Comparison of ENCODE assay signal across 8 mouse cellular contexts in genomic region chr10:99265011-99265694, GRCm38 (mm10). TPM values are rescaled to one million over a fixed set of nuclear protein-coding genes. Genes with fewer than 3 reads are reported as not detected.
DNase-seq lines count a peak whose midpoint lies in the region; ATAC-seq and TF ChIP-seq lines count a peak whose summit lies in the region.

No protein-coding gene starts in this region.

- TF ChIP-seq CTCF in gastrocnemius, adult 2 months (IDR thresholded peaks at IDR 0.05): no peak
- no peak for TF ChIP-seq CTCF in kidney, postnatal 0 days (IDR thresholded peaks at IDR 0.05; ENCODE audit: low read depth)

- 3% methylated on average over 7 of the region's 7 CpGs for WGBS in heart, embryonic 10.5 days
- WGBS in kidney, postnatal 0 days: 8% methylated on average over 7 of the region's 7 CpGs
- 5% methylated on average over 7 of the region's 7 CpGs for WGBS in macrophage (ENCODE audit: missing documents)

- H3K4me3 ChIP-seq in gastrocnemius, adult 2 months: peak overlapping the region; percentile 86
- peak overlapping the region; percentile 93 for H3K4me3 ChIP-seq in heart, embryonic 10.5 days
- H3K4me3 ChIP-seq in kidney, postnatal 0 days (replicated peaks; ENCODE audit: low read depth, low read length): peak overlapping the region; percentile 94
- H3K4me3 ChIP-seq in macrophage (ENCODE audit: inconsistent target): peak overlapping the region; percentile 98

- H3K4me2 ChIP-seq in kidney, postnatal 0 days (ENCODE audit: low read length): peak overlapping the region; percentile 57

- H3K9ac ChIP-seq in kidney, postnatal 0 days (ENCODE audit: low read depth, low read length): peak overlapping the region; percentile 96

- no peak for ATAC-seq in kidney, postnatal 0 days (replicated peaks; ENCODE audit: low FRiP score, low read depth)

- intact Hi-C loops in gastrocnemius, adult 2 months (cut with DNase I): no loop called here

- DNase-seq in gastrocnemius, adult 2 months: peak; percentile 33
- DNase-seq in gastrocnemius, postnatal 4 days (ENCODE audit: low spot score in 2 of 2): no peak
- DNase-seq in ZHBTc4 (ENCODE audit: low read depth, low spot score): peak; percentile 81
- DNase-seq in heart, embryonic 10.5 days (ENCODE audit: low spot score): no peak
- DNase-seq in kidney, postnatal 0 days (ENCODE audit: low spot score): peak; percentile 82
- DNase-seq in urinary bladder, adult 18-20 months (ENCODE audit: low spot score in 2 of 2): no peak
- no peak for DNase-seq in testis, postnatal 10 days (ENCODE audit: low spot score)

- peaks cover 28% of the 10 kb centered on the region for H3K4me1 ChIP-seq in heart, embryonic 10.5 days
- H3K4me1 ChIP-seq in kidney, postnatal 0 days (replicated peaks; ENCODE audit: insufficient read depth, low read length): peaks cover 14% of the 10 kb centered on the region; the same call in 1 of the 2 replicates

- no peaks in the 10 kb centered on the region for H3K27me3 ChIP-seq in heart, embryonic 10.5 days (ENCODE audit: insufficient read depth, poor library complexity, severe bottlenecking)
- no peaks in the 10 kb centered on the region for H3K27me3 ChIP-seq in kidney, postnatal 0 days (ENCODE audit: insufficient read depth, low read length)

- peaks cover 51% of the 10 kb centered on the region for H3K79me2 ChIP-seq in macrophage (ENCODE audit: inconsistent target)

- no peaks in the 10 kb centered on the region for H3K9me3 ChIP-seq in heart, embryonic 10.5 days
- no peaks in the 10 kb centered on the region for H3K9me3 ChIP-seq in kidney, postnatal 0 days (replicated peaks; ENCODE audit: low read length)

- H3K27ac ChIP-seq in gastrocnemius, adult 2 months: peak overlapping the region; percentile 95
- peak overlapping the region; percentile 98 for H3K27ac ChIP-seq in heart, embryonic 10.5 days
- H3K27ac ChIP-seq in kidney, postnatal 0 days: peak overlapping the region; percentile 90
- H3K27ac ChIP-seq in macrophage: peak overlapping the region; percentile 99

- H3K36me3 ChIP-seq in heart, embryonic 10.5 days: peaks cover 19% of the 10 kb centered on the region
- H3K36me3 ChIP-seq in kidney, postnatal 0 days (ENCODE audit: insufficient read depth, low read length): 0 out of 2 replicates have a peak, but pooled peaks cover 6% of the 10 kb centered on the region
- H3K36me3 ChIP-seq in macrophage (ENCODE audit: inconsistent target): no peaks in the 10 kb centered on the region

RNA-seq across cellular contexts. Expression of gene Dusp6, which starts 2.1 kb away (rescaled TPM):
- 10 to 100 TPM; 12.8 TPM for total RNA-seq in gastrocnemius, adult 2 months (2021)
- 10 to 100 TPM; 58.5 to 63.1 TPM for total RNA-seq in gastrocnemius, postnatal 4 days (2021)
- polyA plus RNA-seq in heart, embryonic 10.5 days (2016; fragmentation: Nextera tagmentation; extraction: Ambion mirVana): 58.5 and 65.3 TPM in 2 replicates
- 70.2 and 73.4 TPM in 2 replicates for polyA plus RNA-seq in kidney, postnatal 0 days (2015; fragmentation: Nextera tagmentation; extraction: Ambion mirVana)
- 10 to 100 TPM in 5 of 26 experiments, 1 to 10 TPM in 18, under 1 TPM in 3; 0.54 to 35.4 (median 3.9) TPM for total RNA-seq in macrophage (2018; cell fraction: chromatin; rRNA removed)
- 10 to 100 TPM in 15 of 26 experiments, 1 to 10 TPM in 11; 1.7 to 21.0 (median 10.7) TPM for total RNA-seq in macrophage (2018; cell fraction: cytosol; rRNA removed)
- total RNA-seq in macrophage (2018; cell fraction: nucleus; rRNA removed): 100 to 1,000 TPM in 1 of 26 experiments, 10 to 100 TPM in 6, 1 to 10 TPM in 19; 1.8 to 134 (median 8.0) TPM
- 5.0 to 150 TPM (median 6.0 TPM) in 3 replicates for polyA plus RNA-seq in macrophage (2018)

Comparison
In these comparisons a context has a peak if more than half of its experiments do, and no peak if none do; other contexts are left out.
1. DNase-seq: peak in gastrocnemius, adult 2 months (single experiment), ZHBTc4 (single experiment) and kidney, postnatal 0 days (single experiment); none in gastrocnemius, postnatal 4 days (0 of 2), heart, embryonic 10.5 days (single experiment), urinary bladder, adult 18-20 months (0 of 2) and testis, postnatal 10 days (single experiment).
2. Peak in every context shown above with its lines, with median percentiles within 50 percentile points of each other: H3K27ac ChIP-seq and H3K4me3 ChIP-seq.